Mouse (Mus musculus) embryonic facial prominence, embryonic 13.5 days (tissue): Measurements from ENCODE around the gene Asb16. TPM values are rescaled to one million over a fixed set of nuclear protein-coding genes. Genes with fewer than 3 reads are reported as not detected.

Experiments used
- ATAC-seq: fragments of 200-750 bp; cut with Nextera tagmentation; 2 replicates; pipeline ENCODE4 v1.8.0; 2017; ENCODE audit warnings: low read depth; ENCODE audit not compliant: insufficient number of reproducible peaks, insufficient read depth, low FRiP score, low TSS enrichment
- H3K27ac ChIP-seq: fragments of 300-500 bp; sonication (generic); 2 replicates; pipeline ENCODE4 v1.5.1; 2015; ENCODE audit warnings: moderate library complexity, mild to moderate bottlenecking, inconsistent platforms
- H3K27me3 ChIP-seq: fragments of 300-500 bp; sonication (generic); 2 replicates; pipeline ENCODE4 v1.6.1; 2015; ENCODE audit warnings: mild to moderate bottlenecking, inconsistent platforms
- H3K36me3 ChIP-seq: fragments of 300-500 bp; sonication (generic); 2 replicates; pipeline ENCODE4 v1.6.1; 2015; ENCODE audit warnings: mild to moderate bottlenecking, inconsistent platforms
- H3K4me1 ChIP-seq: fragments of 300-500 bp; sonication (generic); 2 replicates; pipeline ENCODE4 v1.6.1; 2015; ENCODE audit warnings: inconsistent platforms
- H3K4me2 ChIP-seq: fragments of 300-500 bp; sonication (generic); 2 replicates; pipeline ENCODE4 v1.6.1; 2015; ENCODE audit warnings: moderate library complexity, mild to moderate bottlenecking, inconsistent platforms
- H3K4me3 ChIP-seq: fragments of 300-500 bp; sonication (generic); 2 replicates; pipeline ENCODE4 v1.5.1; 2015; ENCODE audit warnings: mild to moderate bottlenecking, inconsistent platforms
- H3K9ac ChIP-seq: fragments of 300-500 bp; sonication (generic); 2 replicates; pipeline ENCODE4 v1.6.1; 2015; ENCODE audit warnings: mild to moderate bottlenecking, inconsistent platforms
- H3K9me3 ChIP-seq: fragments of 300-500 bp; sonication (generic); 2 replicates; pipeline ENCODE4 v1.6.1; 2016; ENCODE audit warnings: inconsistent platforms
- WGBS: fragments of 180-500 bp; shearing (Covaris S2); methylation state at CpG from one replicate; pipeline ENCODE4 v1.1.7; 2015; ENCODE audit warnings: mixed read lengths; 5-methylcytosine and 5-hydroxymethylcytosine counted together
- microRNA-seq: library from miRNA; unstranded; fragments of <30 nt; microRNA quantifications from one replicate; pipeline ENCODE4, GENCODE M21; 2016
- polyA plus RNA-seq: library from polyadenylated mRNA; unstranded; fragments of >200 nt; fragmentation: Nextera tagmentation; extraction: Ambion mirVana; gene quantifications from 2 replicates; pipeline ENCODE4 v1.2.1, GENCODE M21; 2015

Asb16 gene
- polyA plus RNA-seq, 1 experiment from 2014 or later = 0.11 TPM

DNA sequence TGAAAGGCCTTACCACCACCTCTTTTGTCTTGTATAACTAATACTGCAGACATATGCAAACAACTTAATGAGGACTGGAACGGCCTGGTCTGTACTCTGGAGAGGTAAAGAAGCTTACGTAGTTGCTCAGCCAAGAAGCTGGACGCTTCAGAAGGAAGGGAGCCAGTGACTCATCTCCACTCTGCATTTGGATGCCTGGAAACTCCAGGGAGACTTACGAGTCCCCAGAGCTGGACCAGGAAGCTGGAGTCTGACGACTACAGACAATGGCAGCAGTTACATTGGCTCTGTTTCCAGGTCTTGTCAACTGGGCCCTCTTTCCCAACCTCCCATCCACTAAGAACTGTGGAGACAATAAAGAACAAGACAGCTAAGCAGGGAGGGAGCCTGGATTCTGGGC is 58.7 kb downstream of the Asb16 start:
- WGBS = 64% methylated on average over 5 of the region's 5 CpGs
- H3K4me1 ChIP-seq = no peaks in the 10 kb centered on the region
- H3K36me3 ChIP-seq = no peaks in the 10 kb centered on the region
- ATAC-seq = no peak
- H3K9me3 ChIP-seq = no peaks in the 10 kb centered on the region
- no peaks in the 10 kb centered on the region for H3K27me3 ChIP-seq
- H3K9ac ChIP-seq = no peak overlapping the region
- no peak overlapping the region for H3K27ac ChIP-seq
- no peak overlapping the region for H3K4me2 ChIP-seq
- no peak overlapping the region for H3K4me3 ChIP-seq

DNA sequence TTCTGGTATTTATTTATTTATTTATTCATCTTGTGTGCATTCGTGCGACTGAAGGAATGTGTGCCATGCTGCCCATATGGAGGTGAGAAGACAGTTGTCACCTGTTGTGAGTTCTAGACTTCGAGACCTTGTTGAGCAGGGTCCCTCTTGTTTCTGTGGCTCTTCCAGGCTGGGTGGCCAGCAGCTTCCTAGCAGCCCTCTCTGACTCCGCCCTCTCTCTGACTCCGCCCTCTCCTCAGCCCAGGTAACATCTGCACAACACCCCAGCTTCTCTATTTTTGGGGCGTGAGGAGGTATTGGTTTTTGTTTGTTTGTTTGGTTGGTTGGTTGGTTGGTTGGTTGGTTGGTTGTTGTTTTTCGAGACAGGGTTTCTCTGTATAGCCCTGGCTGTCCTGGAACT is 59.3 kb downstream of the Asb16 start:
- Histone ChIP-seq H3K27me3 (no peaks in the 10 kb centered on the region), H3K4me3 (no peak overlapping the region), H3K9me3 (no peaks in the 10 kb centered on the region), H3K36me3 (no peaks in the 10 kb centered on the region), H3K4me1 (no peaks in the 10 kb centered on the region), H3K27ac (no peak overlapping the region), H3K4me2 (no peak overlapping the region), H3K9ac (no peak overlapping the region)
- 83% methylated on average over 7 of the region's 7 CpGs for WGBS
- ATAC-seq = no peak

Small RNA genes lying within 50 kb of the gene (microRNA-seq; reads per million reads assigned to microRNA genes)
- 0.74 reads per million for gene Mir8101

Other genes starting within 250 kb of the Asb16 start
- gene Mpp3, start 240.3 kb upstream of the Asb16 start, polyA plus RNA-seq = 4.3 and 4.9 TPM in 2 replicates
- 0.45 and 0.66 TPM in 2 replicates for gene Cd300lg, start 227.2 kb upstream of the Asb16 start, polyA plus RNA-seq
- 9.8 and 10.3 TPM in 2 replicates for gene Mpp2, start 180.2 kb upstream of the Asb16 start, polyA plus RNA-seq
- gene Ppy, start 167.4 kb upstream of the Asb16 start, polyA plus RNA-seq = not detected in 2 replicates
- gene Pyy, start 160.9 kb upstream of the Asb16 start, polyA plus RNA-seq = not detected in 2 replicates
- gene Nags, start 123.2 kb upstream of the Asb16 start, polyA plus RNA-seq = 0.32 TPM in 1 of 2 replicates, not detected in the other
- gene Tmem101, start 112.3 kb upstream of the Asb16 start, polyA plus RNA-seq = 45.4 and 45.5 TPM in 2 replicates
- gene Lsm12, start 83.4 kb upstream of the Asb16 start, polyA plus RNA-seq = 125 and 159 TPM in 2 replicates
- 27.6 and 28.3 TPM in 2 replicates for gene G6pc3, start 79.1 kb upstream of the Asb16 start, polyA plus RNA-seq
- 80.5 and 84.4 TPM in 2 replicates for gene Hdac5, start 38.6 kb upstream of the Asb16 start, polyA plus RNA-seq
- gene BC030867, start 19.9 kb upstream of the Asb16 start, polyA plus RNA-seq = 18.3 and 19.7 TPM in 2 replicates
- gene Tmub2, start 16.2 kb downstream of the Asb16 start, polyA plus RNA-seq = 51.8 and 54.8 TPM in 2 replicates
- 21.6 and 23.8 TPM in 2 replicates for gene Atxn7l3, start 27.9 kb downstream of the Asb16 start, polyA plus RNA-seq
- 88.5 and 93.6 TPM in 2 replicates for gene Ubtf, start 51.0 kb downstream of the Asb16 start, polyA plus RNA-seq
- 6.3 and 16.6 TPM in 2 replicates for gene Slc4a1, start 97.5 kb downstream of the Asb16 start, polyA plus RNA-seq
- 3.6 and 5.2 TPM in 2 replicates for gene Rundc3a, start 124.7 kb downstream of the Asb16 start, polyA plus RNA-seq
- 191 and 195 TPM in 2 replicates for gene Slc25a39, start 139.2 kb downstream of the Asb16 start, polyA plus RNA-seq
- 124 and 126 TPM in 2 replicates for gene Grn, start 161.6 kb downstream of the Asb16 start, polyA plus RNA-seq
- gene Fam171a2, start 178.9 kb downstream of the Asb16 start, polyA plus RNA-seq = 8.1 and 8.2 TPM in 2 replicates
- 6.2 and 6.7 TPM in 2 replicates for gene Itga2b, start 201.4 kb downstream of the Asb16 start, polyA plus RNA-seq